Mouse (Mus musculus): ENCODE measurements at regions not wholly inside any gene's neighbourhood (a gene's known extent, or its start where the extent isn't known, plus 50 kb on each side); places are given as distances from the start of the nearest gene placed in this dataset.

GRCm38 (mm10) chr1:13784396-13784795 lies 2308.7 kb downstream of the 4930444P10Rik start:
- TF ChIP-seq POLR2A (IDR thresholded peaks at IDR 0.05; ENCODE audit: control insufficient read depth, low read depth, low read length) = no peak
- TF ChIP-seq CTCF (IDR thresholded peaks at IDR 0.05; ENCODE audit: control insufficient read depth, insufficient read depth, insufficient replicate concordance, low read depth, low read length) = no peak

Measured in testis, adult 2 months (tissue).